Mouse (Mus musculus) heart, postnatal 0 days (tissue): ENCODE results near the gene Runx3. TPM values are rescaled to one million over a fixed set of nuclear protein-coding genes. Genes with fewer than 3 reads are reported as not detected.

Source experiments
- ATAC-seq: fragments of 200-750 bp; cut with Nextera tagmentation; 2 replicates; pipeline ENCODE4 v1.8.0; 2017; ENCODE audit warnings: low read depth, moderate number of reproducible peaks, moderate library complexity; ENCODE audit not compliant: insufficient read depth
- DNase-seq: peaks from one replicate; pipeline ENCODE4 v3.0.0-alpha.2; 2016; ENCODE audit warnings: low spot score
- H3K27ac ChIP-seq: fragments of 300-500 bp; sonication (generic); 2 replicates; pipeline ENCODE4 v1.5.1; 2014; ENCODE audit warnings: low read depth, mild to moderate bottlenecking
- H3K27me3 ChIP-seq: fragments of 300-500 bp; sonication (generic); 2 replicates; pipeline ENCODE4 v1.6.1; 2014; ENCODE audit warnings: low read length, mixed read lengths; ENCODE audit not compliant: control insufficient read depth, insufficient read depth
- H3K36me3 ChIP-seq: fragments of 300-500 bp; sonication (generic); replicated peaks from 2 replicates; pipeline ENCODE4 v1.6.1; 2014; ENCODE audit warnings: low read length, mixed read lengths; ENCODE audit not compliant: control insufficient read depth, insufficient read depth
- H3K4me1 ChIP-seq: fragments of 300-500 bp; sonication (generic); 2 replicates; pipeline ENCODE4 v1.6.1; 2014; ENCODE audit warnings: antibody characterized with exemption; ENCODE audit not compliant: control insufficient read depth, insufficient read depth
- H3K4me2 ChIP-seq: fragments of 300-500 bp; sonication (generic); 2 replicates; pipeline ENCODE4 v1.6.1; 2014; ENCODE audit warnings: low read depth, mild to moderate bottlenecking, low read length, moderate library complexity
- H3K4me3 ChIP-seq: fragments of 300-500 bp; sonication (generic); 2 replicates; pipeline ENCODE4 v1.5.1; 2014; ENCODE audit warnings: low read depth, low read length
- H3K9ac ChIP-seq: fragments of 300-500 bp; sonication (generic); replicated peaks from 2 replicates; pipeline ENCODE4 v1.6.1; 2014; ENCODE audit warnings: low read depth, low read length, mixed read lengths
- H3K9me3 ChIP-seq: fragments of 300-500 bp; sonication (generic); replicated peaks from 2 replicates; pipeline ENCODE4 v1.6.1; 2016; ENCODE audit warnings: low read length; ENCODE audit not compliant: control insufficient read depth
- CTCF ChIP-seq: IDR thresholded peaks from 2 replicates; pipeline ENCODE4 v1.5.1; 2016; ENCODE audit warnings: antibody characterized with exemption, control low read depth, low read depth
- EP300 ChIP-seq: IDR thresholded peaks from 2 replicates; pipeline ENCODE4 v1.6.1; 2016; ENCODE audit warnings: antibody characterized with exemption, low read depth
- WGBS: fragments of 180-500 bp; shearing (Covaris S2); extraction: QIAGEN DNeasy Blood & Tissue Kit; methylation state at CpG from one replicate; pipeline ENCODE4 v1.1.7; 2014; 5-methylcytosine and 5-hydroxymethylcytosine counted together
- polyA plus RNA-seq: library from polyadenylated mRNA; unstranded; fragments of >200 nt; fragmentation: Nextera tagmentation; extraction: Ambion mirVana; gene quantifications from 2 replicates; pipeline ENCODE4 v1.2.1, GENCODE M21; 2015
- total RNA-seq: library from RNA; depleted of rRNA; stranded (reverse); fragments of >200 nt; gene quantifications from 2 replicates; pipeline ENCODE4 v1.2.3, GENCODE M21; 2014; ENCODE audit warnings: low replicate concordance

Gene Runx3
- total and polyA plus RNA-seq, 2 experiments from 2014 or later, result 0.07 to 0.11 TPM

- WGBS, result 32% methylated on average over 4 of the region's 4 CpGs
Measured at GRCm38 (mm10) chr4:135102761-135103160, 17.7 kb upstream of the Runx3 start.

GRCm38 (mm10) chr4:135103800-135104199 is 16.7 kb upstream of the Runx3 start:
- WGBS, result 40% methylated on average over 5 of the region's 5 CpGs
- Histone ChIP-seq H3K36me3 (no peaks in the 10 kb centered on the region), H3K9me3 (no peaks in the 10 kb centered on the region), H3K27ac (no peak overlapping the region), H3K4me2 (no peak overlapping the region), H3K27me3 (peaks cover 28% of the 10 kb centered on the region; the same call in 1 of the 2 replicates), H3K9ac (no peak overlapping the region), H3K4me3 (no peak overlapping the region), H3K4me1 (no peaks in the 10 kb centered on the region)
- DNase-seq, result no peak
- no peak for TF ChIP-seq EP300
- no peak for TF ChIP-seq CTCF
- ATAC-seq, result no peak

More at GRCm38 (mm10) chr4:135102761-135103160, 17.7 kb upstream of the Runx3 start:
- no peak for TF ChIP-seq CTCF
- Histone ChIP-seq H3K9me3 (no peaks in the 10 kb centered on the region), H3K27ac (no peak overlapping the region), H3K27me3 (peaks cover 25% of the 10 kb centered on the region; the same call in 1 of the 2 replicates), H3K4me1 (no peaks in the 10 kb centered on the region), H3K36me3 (no peaks in the 10 kb centered on the region), H3K4me2 (no peak overlapping the region), H3K9ac (no peak overlapping the region), H3K4me3 (no peak overlapping the region)
- DNase-seq (no peak), ATAC-seq (no peak)

DNA sequence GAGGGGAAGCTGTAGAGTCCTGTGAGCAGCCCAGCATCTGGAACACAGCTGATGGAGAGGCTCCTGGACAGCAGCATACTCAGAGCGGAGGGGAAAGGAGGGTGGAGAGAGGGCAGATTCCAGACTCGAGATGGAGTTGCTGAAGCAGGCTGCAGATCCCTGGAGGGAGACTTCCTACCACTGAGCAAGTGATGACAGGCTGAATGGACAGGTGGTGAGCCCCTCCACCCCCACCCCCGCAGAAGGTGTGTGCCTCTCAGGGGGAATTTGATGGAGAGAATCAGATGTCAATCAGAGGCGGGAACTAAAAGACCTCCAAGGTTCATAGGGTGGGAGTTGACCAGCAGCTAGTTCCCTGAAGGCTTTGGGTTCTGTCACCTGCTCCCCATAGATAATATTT is 13.5 kb upstream of the Runx3 start:
- H3K4me2 ChIP-seq, result no peak overlapping the region
- TF ChIP-seq CTCF (no peak), EP300 (no peak)
- H3K9me3 ChIP-seq, result peaks cover 2% of the 10 kb centered on the region; the same call in 1 of the 2 replicates
- peaks cover 29% of the 10 kb centered on the region; the same call in 1 of the 2 replicates for H3K27me3 ChIP-seq
- ATAC-seq, result no peak
- no peak overlapping the region for H3K4me3 ChIP-seq
- H3K4me1 ChIP-seq, result no peaks in the 10 kb centered on the region
- no peak overlapping the region for H3K27ac ChIP-seq
- 23% methylated on average over 4 of the region's 4 CpGs for WGBS
- H3K36me3 ChIP-seq, result no peaks in the 10 kb centered on the region
- no peak overlapping the region for H3K9ac ChIP-seq
- no peak for DNase-seq

- no peak for TF ChIP-seq EP300
- no peak for TF ChIP-seq CTCF
- no peaks in the 10 kb centered on the region for H3K36me3 ChIP-seq
- no peak for DNase-seq
- H3K27ac ChIP-seq, result no peak overlapping the region
- H3K4me3 ChIP-seq, result no peak overlapping the region
- H3K4me2 ChIP-seq, result no peak overlapping the region
- WGBS, result 56% methylated on average over 3 of the region's 3 CpGs
- no peaks in the 10 kb centered on the region for H3K4me1 ChIP-seq
- H3K9ac ChIP-seq, result no peak overlapping the region
- H3K9me3 ChIP-seq, result peaks cover 11% of the 10 kb centered on the region
- H3K27me3 ChIP-seq, result 0 out of 2 replicates have a peak, but pooled peaks cover 20% of the 10 kb centered on the region
- no peak for ATAC-seq
Measured at GRCm38 (mm10) chr4:135108666-135109065, 11.8 kb upstream of the Runx3 start.

DNA sequence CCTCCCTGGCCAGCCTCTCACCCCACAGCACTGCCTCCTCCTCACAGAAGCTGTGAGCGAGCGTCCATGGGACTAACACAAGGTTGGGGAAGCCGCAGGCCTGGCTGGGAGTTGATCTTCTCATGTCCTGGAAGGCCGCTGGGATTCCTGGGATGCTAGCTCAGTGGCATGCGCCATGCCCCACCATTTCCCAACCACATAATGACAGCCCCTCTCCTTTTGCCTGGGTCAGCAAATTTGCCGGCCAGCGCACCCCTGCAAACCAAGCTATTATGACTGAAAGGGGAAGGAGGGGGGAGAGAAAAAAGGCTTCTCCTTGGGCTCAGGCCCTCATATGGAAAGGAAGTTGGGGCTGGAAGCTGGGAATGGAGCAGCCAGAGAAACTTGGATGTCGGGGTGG is 6.8 kb upstream of the Runx3 start:
- DNase-seq (no peak), ATAC-seq (no peak)
- Histone ChIP-seq H3K27me3 (peaks cover 6% of the 10 kb centered on the region; the same call in 1 of the 2 replicates), H3K27ac (no peak overlapping the region), H3K9ac (no peak overlapping the region), H3K4me3 (no peak overlapping the region), H3K36me3 (no peaks in the 10 kb centered on the region), H3K4me1 (no peaks in the 10 kb centered on the region), H3K4me2 (no peak overlapping the region), H3K9me3 (peaks cover 11% of the 10 kb centered on the region)
- WGBS, result 83% methylated on average over 8 of the region's 8 CpGs
- TF ChIP-seq EP300 (no peak), CTCF (no peak)

- ATAC-seq, result no peak
- Histone ChIP-seq H3K4me3 (no peak overlapping the region), H3K9ac (no peak overlapping the region), H3K9me3 (peaks cover 11% of the 10 kb centered on the region), H3K4me1 (no peaks in the 10 kb centered on the region), H3K4me2 (no peak overlapping the region), H3K36me3 (no peaks in the 10 kb centered on the region), H3K27ac (no peak overlapping the region), H3K27me3 (peaks cover 4% of the 10 kb centered on the region; the same call in 1 of the 2 replicates)
- TF ChIP-seq EP300, result no peak
- no peak for TF ChIP-seq CTCF
- 73% methylated on average over 10 of the region's 10 CpGs for WGBS
- DNase-seq, result no peak
Measured at GRCm38 (mm10) chr4:135114301-135114700, 6.2 kb upstream of the Runx3 start.
